Mouse (Mus musculus): ENCODE data around the gene Mdga2.

DNA sequence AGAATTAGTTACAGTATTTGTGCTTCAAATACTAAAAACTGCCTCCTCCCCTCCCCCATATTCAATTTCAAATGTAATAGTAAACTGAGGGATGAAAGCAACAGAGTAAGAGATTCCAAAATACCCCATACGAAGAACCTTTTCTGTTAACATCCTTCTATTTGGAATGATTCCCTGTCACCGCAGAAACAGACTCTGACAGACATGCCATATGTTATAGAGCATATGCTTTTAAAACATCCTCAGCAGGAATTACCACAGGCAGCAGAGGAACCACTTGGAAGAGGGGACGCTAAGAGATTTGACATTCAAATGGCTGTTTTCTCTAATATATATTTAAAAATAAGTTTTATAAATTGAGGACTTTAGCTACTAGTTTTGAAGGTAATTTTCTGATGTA, 333.1 kb downstream of the Mdga2 start:
- TF ChIP-seq CTCF (IDR thresholded peaks at IDR 0.05; ENCODE audit: low read depth), result no peak
- TF ChIP-seq EP300 (IDR thresholded peaks at IDR 0.05; ENCODE audit: low read depth), result no peak

Measured in liver, postnatal 0 days (tissue).